Mouse (Mus musculus) brain, embryonic 14.5 days (tissue): Measurements from ENCODE around the gene D17Wsu92e.
A peak's percentile ranks its signal among the peaks of the same experiment; 100 is the strongest.

ENCODE experiments used
- CTCF ChIP-seq: fragments of 200-500 bp; IDR thresholded peaks from 2 replicates; pipeline ENCODE4 v1.5.1; 2012; ENCODE audit warnings: inconsistent platforms, mild to moderate bottlenecking, moderate library complexity, borderline replicate concordance; ENCODE audit not compliant: insufficient read depth, insufficient read length; ENCODE audit errors: extremely low read depth
- POLR2A ChIP-seq: fragments of 200-500 bp; IDR thresholded peaks from 2 replicates; pipeline ENCODE4 v1.6.1; 2012; ENCODE audit warnings: mild to moderate bottlenecking, inconsistent platforms, borderline replicate concordance; ENCODE audit not compliant: poor library complexity, insufficient read depth, insufficient read length, severe bottlenecking; ENCODE audit errors: extremely low read depth

- TF ChIP-seq CTCF (peak; percentile 5; the same call in 1 of the 2 replicates), POLR2A (no peak)
These were observed 19.5 kb downstream of the D17Wsu92e start for GRCm38 (mm10) chr17:27800710-27801648.
